Mouse (Mus musculus) naive thymus-derived CD4-positive, alpha-beta T cell, adult 2 months (primary cell): ENCODE data around the gene Gm49425.
A peak's percentile ranks its signal among the peaks of the same experiment; 100 is the strongest.
"Not testable (repeated sequence)": the region's sequence is repeated elsewhere in the genome, so short reads cannot be mapped to it uniquely, and the experiment has no call there.

Source experiments
- DNase-seq: peaks from one replicate; pipeline ENCODE4 v3.0.0-alpha.2; 2011; ENCODE audit warnings: low read depth

The Gm49425 gene

GRCm38 (mm10) chr15:101517161-101517560, at the start of gene Gm49425:
Gene Gm49425 (minus strand): TSS chr15:101517261.
- DNase-seq: not testable (repeated sequence)

- DNase-seq: no peak
Measured at GRCm38 (mm10) chr15:101562850-101563249, 45.8 kb upstream of the Gm49425 start, which contains the start of gene Krt90. Gene Krt90 (minus strand): TSS chr15:101562950.

GRCm38 (mm10) chr15:101558034-101558646, 41.1 kb upstream of the Gm49425 start:
- DNase-seq: no peak

- no peak for DNase-seq
Measured at GRCm38 (mm10) chr15:101553169-101553568, 36.1 kb upstream of the Gm49425 start.

GRCm38 (mm10) chr15:101552188-101552587, 35.1 kb upstream of the Gm49425 start:
- DNase-seq: no peak

GRCm38 (mm10) chr15:101550567-101550966, 33.5 kb upstream of the Gm49425 start, which contains the start of gene Krt82:
Gene Krt82 (minus strand): TSS chr15:101550667.
- no peak for DNase-seq

GRCm38 (mm10) chr15:101544478-101544877, 27.4 kb upstream of the Gm49425 start:
- DNase-seq: no peak

GRCm38 (mm10) chr15:101542543-101542942, 25.5 kb upstream of the Gm49425 start:
- DNase-seq: no peak

GRCm38 (mm10) chr15:101538580-101538900, 21.5 kb upstream of the Gm49425 start:
- DNase-seq: no peak

- no peak for DNase-seq
Measured at GRCm38 (mm10) chr15:101537864-101538579, 21.0 kb upstream of the Gm49425 start.

- no peak for DNase-seq
Measured at GRCm38 (mm10) chr15:101536054-101536850, 19.2 kb upstream of the Gm49425 start.

- no peak for DNase-seq
Measured at GRCm38 (mm10) chr15:101532720-101533119, 15.7 kb upstream of the Gm49425 start, which contains the start of gene Krt84. Gene Krt84 (minus strand): TSS chr15:101532820.

GRCm38 (mm10) chr15:101522556-101523232, 5.6 kb upstream of the Gm49425 start:
- no peak for DNase-seq

- DNase-seq: peak; percentile 34
Measured at GRCm38 (mm10) chr15:101519792-101520191, 2.7 kb upstream of the Gm49425 start.

- DNase-seq: no peak
Measured at GRCm38 (mm10) chr15:101508247-101508646, 8.8 kb downstream of the Gm49425 start.

- no peak for DNase-seq
Measured at GRCm38 (mm10) chr15:101506896-101507758, 9.9 kb downstream of the Gm49425 start.

GRCm38 (mm10) chr15:101497181-101497580, 19.9 kb downstream of the Gm49425 start:
- no peak for DNase-seq

GRCm38 (mm10) chr15:101495266-101495665, 21.8 kb downstream of the Gm49425 start:
- no peak for DNase-seq

- no peak for DNase-seq
Measured at GRCm38 (mm10) chr15:101494203-101494602, 22.9 kb downstream of the Gm49425 start.

GRCm38 (mm10) chr15:101493713-101494112, 23.3 kb downstream of the Gm49425 start:
- DNase-seq: no peak

GRCm38 (mm10) chr15:101492718-101493117, 24.3 kb downstream of the Gm49425 start:
- no peak for DNase-seq
